ENCODE assay signal across 30 mouse cellular contexts in genomic region chr4:107011325-107012004, GRCm38 (mm10). TPM values are rescaled to one million over a fixed set of nuclear protein-coding genes. Genes with fewer than 3 reads are reported as not detected.
DNase-seq lines count a peak whose midpoint lies in the region; ATAC-seq and TF ChIP-seq lines count a peak whose summit lies in the region.
"Had no signal": no experiment of that assay in that cellular context is flagged by ENCODE, and none has a peak within 500 bp of the region (broad histone marks: within the 10 kb centered on the region; RNA-seq: fewer than 3 reads in every experiment).

No protein-coding gene starts in this region.

- WGBS in heart, postnatal 0 days, result 84% methylated on average over 8 of the region's 8 CpGs
- WGBS in heart, embryonic 11.5 days (ENCODE audit: insufficient replicate concordance), result 86% methylated on average over 8 of the region's 8 CpGs
- WGBS in limb, embryonic 15.5 days, result 80% methylated on average over 8 of the region's 8 CpGs

- TF ChIP-seq CTCF in heart, postnatal 0 days (IDR thresholded peaks at IDR 0.05; ENCODE audit: low read depth), result no peak

- no peaks in the 10 kb centered on the region for H3K27me3 ChIP-seq in heart, postnatal 0 days (ENCODE audit: control insufficient read depth, insufficient read depth, low read length)
- H3K27me3 ChIP-seq in heart, embryonic 11.5 days (ENCODE audit: control insufficient read depth, insufficient read depth, low read length), result no peaks in the 10 kb centered on the region
- no peaks in the 10 kb centered on the region for H3K27me3 ChIP-seq in limb, embryonic 15.5 days
- H3K27me3 ChIP-seq: forebrain, embryonic 12.5 days; hindbrain, embryonic 15.5 days; kidney, embryonic 15.5 days; midbrain, embryonic 15.5 days; neural tube, embryonic 12.5 days had no signal

- peak overlapping the region; percentile 55; the same call in 1 of the 2 replicates for H3K27ac ChIP-seq in heart, postnatal 0 days (ENCODE audit: low read depth)
- no peak overlapping the region for H3K27ac ChIP-seq in heart, embryonic 11.5 days (ENCODE audit: low read depth, low read length)
- H3K27ac ChIP-seq in limb, embryonic 15.5 days, result peak overlapping the region; percentile 71; the same call in 1 of the 2 replicates
- H3K27ac ChIP-seq: forebrain, embryonic 12.5 days; hindbrain, embryonic 15.5 days; kidney, embryonic 15.5 days; layer of hippocampus, adult 2 months; liver, embryonic 14.5 days; macrophage; midbrain, embryonic 10.5 days; midbrain, embryonic 15.5 days; neural tube, embryonic 12.5 days had no signal

- H3K36me3 ChIP-seq in heart, postnatal 0 days (replicated peaks; ENCODE audit: control insufficient read depth, insufficient read depth, low read length), result no peaks in the 10 kb centered on the region; the same call in 1 of the 2 replicates
- H3K36me3 ChIP-seq in heart, embryonic 11.5 days (ENCODE audit: control insufficient read depth, insufficient read depth, low read length), result peaks cover 5% of the 10 kb centered on the region; the same call in 1 of the 2 replicates
- peaks cover 11% of the 10 kb centered on the region; the same call in 1 of the 2 replicates for H3K36me3 ChIP-seq in limb, embryonic 15.5 days
- H3K36me3 ChIP-seq: hindbrain, embryonic 15.5 days; midbrain, embryonic 15.5 days had no signal

- H3K4me1 ChIP-seq in heart, postnatal 0 days (ENCODE audit: control insufficient read depth, insufficient read depth), result peaks cover 37% of the 10 kb centered on the region
- peaks cover 37% of the 10 kb centered on the region for H3K4me1 ChIP-seq in heart, embryonic 11.5 days (ENCODE audit: control insufficient read depth, insufficient read depth, low read length)
- peaks cover 50% of the 10 kb centered on the region for H3K4me1 ChIP-seq in limb, embryonic 15.5 days

- ATAC-seq in heart, postnatal 0 days (ENCODE audit: insufficient read depth, low read depth), result no peak
- no peak for ATAC-seq in heart, embryonic 11.5 days (replicated peaks; ENCODE audit: insufficient number of reproducible peaks, low FRiP score, low TSS enrichment)
- ATAC-seq in limb, embryonic 15.5 days (ENCODE audit: insufficient number of reproducible peaks, low FRiP score, low TSS enrichment, low read depth), result no peak
- ATAC-seq: forebrain, postnatal 0 days; inflammation-experienced regulatory T-cells, adult 6 months; midbrain, embryonic 15.5 days had no signal

- no peak for TF ChIP-seq EP300 in heart, postnatal 0 days (IDR thresholded peaks at IDR 0.05; ENCODE audit: low read depth)

- no peak overlapping the region for H3K9ac ChIP-seq in heart, postnatal 0 days (replicated peaks; ENCODE audit: low read depth, low read length)
- no peak overlapping the region for H3K9ac ChIP-seq in heart, embryonic 11.5 days (ENCODE audit: low read depth, low read length)
- no peak overlapping the region for H3K9ac ChIP-seq in limb, embryonic 15.5 days
- H3K9ac ChIP-seq: forebrain, embryonic 12.5 days; forebrain, postnatal 0 days; hindbrain, embryonic 15.5 days; kidney, embryonic 15.5 days; liver, embryonic 14.5 days; midbrain, embryonic 15.5 days; neural tube, embryonic 12.5 days had no signal

- DNase-seq in heart, postnatal 0 days (ENCODE audit: low spot score), result no peak
- DNase-seq in thymus, postnatal 0 days (ENCODE audit: low spot score), result peak; percentile 33
- DNase-seq in thymus, adult 18-20 months, result no peak
- DNase-seq in thymus, postnatal 25 days, result peak; percentile 25
- no peak for DNase-seq in left cerebral cortex, adult 11 months (ENCODE audit: low spot score)
- DNase-seq in adrenal gland, postnatal 10 days, result no peak
- DNase-seq: adrenal gland, postnatal 36 days; B cell, adult 2 months; cerebellum, adult 8-10 months; forebrain, postnatal 0 days; gastrocnemius, postnatal 14 days; kidney, adult 18-20 months; liver; lung, adult 2 months; right cerebral cortex, adult 18-20 months; right cerebral cortex, postnatal 4 days had no signal

- H3K4me2 ChIP-seq in heart, postnatal 0 days (ENCODE audit: low read depth, low read length), result no peak overlapping the region
- H3K4me2 ChIP-seq in heart, embryonic 11.5 days, result no peak overlapping the region
- no peak overlapping the region for H3K4me2 ChIP-seq in limb, embryonic 15.5 days
- H3K4me2 ChIP-seq: forebrain, embryonic 12.5 days; hindbrain, embryonic 15.5 days; kidney, embryonic 15.5 days; midbrain, embryonic 15.5 days; neural tube, embryonic 12.5 days had no signal

- no peak overlapping the region for H3K4me3 ChIP-seq in heart, postnatal 0 days (ENCODE audit: low read depth, low read length)
- H3K4me3 ChIP-seq in heart, embryonic 11.5 days (ENCODE audit: low read depth, low read length), result no peak overlapping the region
- no peak overlapping the region for H3K4me3 ChIP-seq in limb, embryonic 15.5 days
- H3K4me3 ChIP-seq: forebrain, embryonic 12.5 days; heart, embryonic 10.5 days; hindbrain, embryonic 15.5 days; kidney, embryonic 15.5 days; layer of hippocampus, adult 2 months; midbrain, embryonic 10.5 days; midbrain, embryonic 15.5 days; neural tube, embryonic 12.5 days had no signal

- H3K9me3 ChIP-seq in heart, postnatal 0 days (replicated peaks; ENCODE audit: control insufficient read depth, low read length), result no peaks in the 10 kb centered on the region
- H3K9me3 ChIP-seq in heart, embryonic 11.5 days (replicated peaks; ENCODE audit: control insufficient read depth, low read length), result no peaks in the 10 kb centered on the region
- no peaks in the 10 kb centered on the region for H3K9me3 ChIP-seq in limb, embryonic 15.5 days
- H3K9me3 ChIP-seq: forebrain, embryonic 12.5 days; G1E; heart, embryonic 10.5 days; hindbrain, embryonic 15.5 days; kidney, embryonic 15.5 days; midbrain, embryonic 10.5 days; midbrain, embryonic 15.5 days; neural tube, embryonic 12.5 days had no signal

RNA-seq across cellular contexts. Expression of gene Mrpl37, which starts 55.2 kb away (rescaled TPM):
- total RNA-seq in heart, postnatal 0 days (2014; rRNA removed; ENCODE audit: low replicate concordance), result 59.9 and 66.0 TPM in 2 replicates
- polyA plus RNA-seq in heart, postnatal 0 days (2015; fragmentation: Nextera tagmentation; extraction: Ambion mirVana), result 87.3 and 89.5 TPM in 2 replicates
- 108 and 113 TPM in 2 replicates for polyA plus RNA-seq in heart, embryonic 11.5 days (2014; fragmentation: Nextera tagmentation; extraction: Ambion mirVana)
- 78.1 and 80.6 TPM in 2 replicates for polyA plus RNA-seq in thymus, postnatal 0 days (2015; fragmentation: Nextera tagmentation; extraction: Ambion mirVana)
- polyA plus RNA-seq in limb, embryonic 15.5 days (2015; fragmentation: Nextera tagmentation; extraction: Ambion mirVana), result 87.8 and 88.3 TPM in 2 replicates
- total RNA-seq in adrenal gland, postnatal 10 days (2021), result 100 to 1,000 TPM in 1 of 2 experiments, 10 to 100 TPM in 1; 99.3 to 119 TPM

RNA-seq across cellular contexts. Expression of gene Cyb5rl, which starts 55.3 kb away (rescaled TPM):
- 2.4 and 33.0 TPM in 2 replicates for total RNA-seq in heart, postnatal 0 days (2014; rRNA removed; ENCODE audit: low replicate concordance)
- polyA plus RNA-seq in heart, postnatal 0 days (2015; fragmentation: Nextera tagmentation; extraction: Ambion mirVana), result 5.0 and 5.8 TPM in 2 replicates
- 3.2 and 3.7 TPM in 2 replicates for polyA plus RNA-seq in heart, embryonic 11.5 days (2014; fragmentation: Nextera tagmentation; extraction: Ambion mirVana)
- polyA plus RNA-seq in thymus, postnatal 0 days (2015; fragmentation: Nextera tagmentation; extraction: Ambion mirVana), result 5.0 and 5.3 TPM in 2 replicates
- polyA plus RNA-seq in limb, embryonic 15.5 days (2015; fragmentation: Nextera tagmentation; extraction: Ambion mirVana), result 8.0 and 8.4 TPM in 2 replicates
- 10 to 100 TPM; 14.8 to 20.1 TPM for total RNA-seq in adrenal gland, postnatal 10 days (2021)

Comparison
In these comparisons a context has a peak if more than half of its experiments do, and no peak if none do; other contexts are left out.
1. DNase-seq: peak in thymus, postnatal 0 days (single experiment) and thymus, postnatal 25 days (single experiment); none in heart, postnatal 0 days (single experiment), thymus, adult 18-20 months (0 of 2), left cerebral cortex, adult 11 months (single experiment) and adrenal gland, postnatal 10 days (single experiment).